Mouse (Mus musculus) midbrain, postnatal 0 days (tissue): Measurements from ENCODE around the gene Larp4b. TPM values are rescaled to one million over a fixed set of nuclear protein-coding genes. Genes with fewer than 3 reads are reported as not detected.

ENCODE experiments used
- ATAC-seq: fragments of 200-750 bp; cut with Nextera tagmentation; 2 replicates; pipeline ENCODE4 v1.8.0; 2017; ENCODE audit warnings: moderate number of reproducible peaks, mild to moderate bottlenecking, moderate TSS enrichment, moderate library complexity; ENCODE audit not compliant: low FRiP score
- DNase-seq: peaks from one replicate; pipeline ENCODE4 v3.0.0-alpha.2; 2015; ENCODE audit warnings: low spot score
- H3K27ac ChIP-seq: fragments of 300-500 bp; sonication (generic); 2 replicates; pipeline ENCODE4 v1.5.1; 2014; ENCODE audit warnings: low read depth, mild to moderate bottlenecking, low read length, mixed read lengths
- H3K27me3 ChIP-seq: fragments of 300-500 bp; sonication (generic); 2 replicates; pipeline ENCODE4 v1.6.1; 2014; ENCODE audit warnings: low read length, control low read depth, mixed read lengths; ENCODE audit not compliant: insufficient read depth
- H3K36me3 ChIP-seq: fragments of 300-500 bp; sonication (generic); 2 replicates; pipeline ENCODE4 v1.6.1; 2014; ENCODE audit warnings: low read length, control low read depth, mixed read lengths; ENCODE audit not compliant: insufficient read depth
- H3K4me1 ChIP-seq: fragments of 300-500 bp; sonication (generic); 2 replicates; pipeline ENCODE4 v1.6.1; 2014; ENCODE audit warnings: mild to moderate bottlenecking, control low read depth, antibody characterized with exemption, low read length, mixed read lengths; ENCODE audit not compliant: insufficient read depth
- H3K4me2 ChIP-seq: fragments of 300-500 bp; sonication (generic); 2 replicates; pipeline ENCODE4 v1.6.1; 2014; ENCODE audit warnings: low read depth, mild to moderate bottlenecking, low read length, mixed read lengths; ENCODE audit not compliant: poor library complexity, severe bottlenecking
- H3K4me3 ChIP-seq: fragments of 300-500 bp; sonication (generic); 2 replicates; pipeline ENCODE4 v1.5.1; 2014; ENCODE audit warnings: low read depth, mild to moderate bottlenecking, low read length, moderate library complexity
- H3K9ac ChIP-seq: fragments of 300-500 bp; sonication (generic); replicated peaks from 2 replicates; pipeline ENCODE4 v1.6.1; 2014; ENCODE audit warnings: mild to moderate bottlenecking, low read length, moderate library complexity, mixed read lengths; ENCODE audit not compliant: poor library complexity, severe bottlenecking
- H3K9me3 ChIP-seq: fragments of 300-500 bp; sonication (generic); 2 replicates; pipeline ENCODE4 v1.6.1; 2016; ENCODE audit warnings: low read length, control low read depth
- CTCF ChIP-seq: IDR thresholded peaks from 2 replicates; pipeline ENCODE4 v1.5.1; 2016; ENCODE audit warnings: antibody characterized with exemption, mild to moderate bottlenecking
- WGBS: fragments of 180-500 bp; shearing (Covaris S2); extraction: QIAGEN DNeasy Blood & Tissue Kit; methylation state at CpG from one replicate; pipeline ENCODE4 v1.1.7; 2014; 5-methylcytosine and 5-hydroxymethylcytosine counted together
- polyA plus RNA-seq: library from polyadenylated mRNA; unstranded; fragments of >200 nt; fragmentation: Nextera tagmentation; extraction: Ambion mirVana; gene quantifications from 2 replicates; pipeline ENCODE4 v1.2.1, GENCODE M21; 2015
- total RNA-seq: library from RNA; depleted of rRNA; stranded (reverse); fragments of >200 nt; gene quantifications from 2 replicates; pipeline ENCODE4 v1.2.3, GENCODE M21; 2014

The Larp4b gene
- total and polyA plus RNA-seq, 2 experiments from 2014 or later, result 40.8 to 78.3 TPM

- no peaks in the 10 kb centered on the region for H3K27me3 ChIP-seq
- TF ChIP-seq CTCF, result no peak
- no peaks in the 10 kb centered on the region for H3K9me3 ChIP-seq
- H3K4me1 ChIP-seq, result no peaks in the 10 kb centered on the region
- no peak for ATAC-seq
- no peak overlapping the region for H3K4me3 ChIP-seq
- DNase-seq, result no peak
- H3K4me2 ChIP-seq, result no peak overlapping the region
- H3K9ac ChIP-seq, result no peak overlapping the region
- no peak overlapping the region for H3K27ac ChIP-seq
- 75% methylated on average over 2 of the region's 2 CpGs for WGBS
- peaks cover 14% of the 10 kb centered on the region for H3K36me3 ChIP-seq
Observed at GRCm38 (mm10) chr13:9134421-9134820, 40.7 kb downstream of the Larp4b start.

- peaks cover 16% of the 10 kb centered on the region for H3K36me3 ChIP-seq
- WGBS, result 92% methylated on average over 6 of the region's 6 CpGs
- no peaks in the 10 kb centered on the region for H3K27me3 ChIP-seq
- no peaks in the 10 kb centered on the region for H3K9me3 ChIP-seq
- no peak overlapping the region for H3K4me3 ChIP-seq
- no peak overlapping the region for H3K27ac ChIP-seq
- H3K9ac ChIP-seq, result no peak overlapping the region
- no peak overlapping the region for H3K4me2 ChIP-seq
- ATAC-seq, result no peak
- no peak for DNase-seq
- TF ChIP-seq CTCF, result no peak
- no peaks in the 10 kb centered on the region for H3K4me1 ChIP-seq
Observed at GRCm38 (mm10) chr13:9136088-9136487, 42.4 kb downstream of the Larp4b start.

- Histone ChIP-seq H3K4me3 (no peak overlapping the region), H3K27ac (no peak overlapping the region), H3K4me2 (no peak overlapping the region), H3K36me3 (peaks cover 16% of the 10 kb centered on the region), H3K9me3 (no peaks in the 10 kb centered on the region), H3K27me3 (no peaks in the 10 kb centered on the region), H3K9ac (no peak overlapping the region), H3K4me1 (no peaks in the 10 kb centered on the region)
- TF ChIP-seq CTCF, result peak; percentile 56
- 68% methylated on average over 4 of the region's 4 CpGs for whole genome bisulfite sequencing
- ATAC-seq (no peak), DNase-seq (peak; percentile 22)
Observed at GRCm38 (mm10) chr13:9136733-9137132, 43.1 kb downstream of the Larp4b start.

GRCm38 (mm10) chr13:9139466-9139991 lies 45.8 kb downstream of the Larp4b start:
- Histone ChIP-seq H3K9ac (no peak overlapping the region), H3K9me3 (no peaks in the 10 kb centered on the region), H3K36me3 (peaks cover 16% of the 10 kb centered on the region), H3K4me1 (no peaks in the 10 kb centered on the region), H3K27me3 (no peaks in the 10 kb centered on the region), H3K4me2 (no peak overlapping the region), H3K27ac (no peak overlapping the region), H3K4me3 (no peak overlapping the region)
- ATAC-seq, result no peak
- DNase-seq, result no peak
- 88% methylated on average over 6 of the region's 6 CpGs for WGBS
- no peak for TF ChIP-seq CTCF

GRCm38 (mm10) chr13:9140204-9140603 lies 46.5 kb downstream of the Larp4b start:
- peaks cover 18% of the 10 kb centered on the region for H3K36me3 ChIP-seq
- no peak overlapping the region for H3K9ac ChIP-seq
- H3K27me3 ChIP-seq, result no peaks in the 10 kb centered on the region
- no peak for TF ChIP-seq CTCF
- H3K9me3 ChIP-seq, result no peaks in the 10 kb centered on the region
- H3K4me2 ChIP-seq, result no peak overlapping the region
- no peak for DNase-seq
- no peak overlapping the region for H3K4me3 ChIP-seq
- H3K27ac ChIP-seq, result no peak overlapping the region
- no peak for ATAC-seq
- H3K4me1 ChIP-seq, result no peaks in the 10 kb centered on the region
- WGBS, result 89% methylated on average over 10 of the region's 10 CpGs

GRCm38 (mm10) chr13:9142371-9142770 lies 48.7 kb downstream of the Larp4b start:
- ATAC-seq (no peak), DNase-seq (no peak)
- peaks cover 22% of the 10 kb centered on the region for H3K36me3 ChIP-seq
- H3K4me3 ChIP-seq, result no peak overlapping the region
- whole genome bisulfite sequencing, result 28% methylated on average over 2 of the region's 2 CpGs
- no peaks in the 10 kb centered on the region for H3K9me3 ChIP-seq
- H3K27ac ChIP-seq, result no peak overlapping the region
- no peaks in the 10 kb centered on the region for H3K27me3 ChIP-seq
- H3K9ac ChIP-seq, result no peak overlapping the region
- H3K4me1 ChIP-seq, result no peaks in the 10 kb centered on the region
- H3K4me2 ChIP-seq, result no peak overlapping the region
- TF ChIP-seq CTCF, result no peak
